Mouse (Mus musculus): ENCODE data around the gene Cdc42bpg.

- TF ChIP-seq CTCF (IDR thresholded peaks at IDR 0.05; ENCODE audit: low read depth) (peak; percentile 91), EP300 (IDR thresholded peaks at IDR 0.05; ENCODE audit: low read depth) (no peak)
These were observed 330 bp downstream of the Cdc42bpg start for GRCm38 (mm10) chr19:6306586-6306985.

Measured in liver, postnatal 0 days (tissue).